Mouse (Mus musculus) inflammation-experienced regulatory T-cells (primary cell): ENCODE data around the gene Glyctk. TPM values are rescaled to one million over a fixed set of nuclear protein-coding genes. Genes with fewer than 3 reads are reported as not detected.

Experiments
- polyA plus RNA-seq, 2 experiments: library from polyadenylated mRNA; unstranded; fragments of 100-300 nt; shearing (Covaris generic); gene quantifications; one replicate each; pipeline ENCODE4 v1.2.1; 2017

Glyctk gene
- polyA plus RNA-seq = 1 to 10 TPM; 6.3 to 7.7 TPM

GRCm38 (mm10) chr9:106158037-106158491, at the start of gene Glyctk:
TSS of gene Glyctk (minus strand) at chr9:106158138.

DNA sequence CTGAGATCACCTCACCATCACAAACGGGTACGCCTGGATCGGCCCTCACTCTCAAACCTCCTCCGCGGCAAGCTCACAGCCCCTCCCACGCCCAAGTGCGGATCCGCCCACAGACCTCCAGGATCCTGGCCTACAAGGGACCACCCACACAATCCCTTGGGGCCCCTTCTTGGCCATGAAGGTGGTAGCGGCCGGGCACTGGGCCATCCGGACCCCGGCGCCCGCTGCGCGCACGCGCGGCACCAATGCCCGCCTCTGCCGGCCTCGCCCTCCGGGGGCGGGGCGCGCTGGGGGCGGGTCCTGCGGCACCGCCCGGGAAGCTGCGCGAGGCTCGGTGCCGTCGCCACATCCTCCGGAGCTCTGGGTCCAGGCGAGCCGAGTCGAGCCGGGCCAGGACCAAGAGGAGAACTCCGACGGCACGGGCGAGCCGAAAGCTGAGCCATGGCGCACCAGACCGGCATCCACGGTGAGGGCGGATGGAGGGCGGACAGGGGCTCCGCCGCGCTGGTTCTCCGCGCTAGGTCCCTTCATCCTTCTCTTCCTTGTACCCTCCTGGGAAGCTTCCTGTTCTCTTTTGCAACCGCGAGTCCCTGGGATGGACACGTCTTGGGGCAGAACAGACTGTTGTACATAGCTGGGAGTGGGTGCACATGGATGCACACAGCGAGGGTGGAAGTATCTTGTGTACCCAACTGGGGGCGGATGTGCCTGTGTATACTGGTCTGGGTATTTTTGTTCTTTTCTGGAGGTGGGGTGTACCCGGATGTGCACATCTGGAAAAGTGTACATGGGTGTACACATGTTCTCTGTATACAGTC, 45.1 kb upstream of the Glyctk start, which contains the start of gene Twf2:
Gene Twf2, plus strand, starts transcription at position 290 of the 818 bp plus-strand sequence.

GRCm38 (mm10) chr9:106199535-106200272, 41.8 kb upstream of the Glyctk start, which contains the start of gene Ppm1m:
TSS of gene Ppm1m (minus strand) at chr9:106199746.

GRCm38 (mm10) chr9:106170556-106171345, 12.8 kb upstream of the Glyctk start, which contains the start of gene Wdr82:
TSS of gene Wdr82 (plus strand) at chr9:106170928.

Other genes with a start within 250 kb of the Glyctk start
- under 1 TPM in 1 of 2 experiments, not detected in 1; 0.10 TPM for gene Col6a5, start 197.5 kb downstream of the Glyctk start, polyA plus RNA-seq
- gene Col6a4, start 61.4 kb downstream of the Glyctk start, polyA plus RNA-seq = under 1 TPM; 0.10 to 0.66 TPM
- 10 to 100 TPM; 65.3 to 91.1 TPM for gene Wdr82, start 12.8 kb upstream of the Glyctk start, polyA plus RNA-seq
- gene Ppm1m, start 41.6 kb upstream of the Glyctk start, polyA plus RNA-seq = 100 to 1,000 TPM in 1 of 2 experiments, 10 to 100 TPM in 1; 92.7 to 104 TPM
- 100 to 1,000 TPM; 249 to 265 TPM for gene Twf2, start 45.0 kb upstream of the Glyctk start, polyA plus RNA-seq
- under 1 TPM in 1 of 2 experiments, not detected in 1; 0.21 TPM for gene Tlr9, start 64.5 kb upstream of the Glyctk start, polyA plus RNA-seq
- 10 to 100 TPM; 38.9 to 42.0 TPM for gene Alas1, start 90.5 kb upstream of the Glyctk start, polyA plus RNA-seq
- 1 to 10 TPM; 2.4 to 3.4 TPM for gene Poc1a, start 122.9 kb upstream of the Glyctk start, polyA plus RNA-seq
- 10 to 100 TPM; 59.8 to 74.2 TPM for gene Dusp7, start 210.5 kb upstream of the Glyctk start, polyA plus RNA-seq